Mouse (Mus musculus) hindbrain, embryonic 16.5 days (tissue): ENCODE results near the gene Golgb1. TPM values are rescaled to one million over a fixed set of nuclear protein-coding genes. Genes with fewer than 3 reads are reported as not detected.

ENCODE experiments used
- ATAC-seq: fragments of 200-750 bp; cut with Nextera tagmentation; 2 replicates; pipeline ENCODE4 v1.8.0; 2017; ENCODE audit warnings: moderate TSS enrichment, moderate library complexity
- H3K27ac ChIP-seq: fragments of 300-500 bp; sonication (generic); 2 replicates; pipeline ENCODE4 v1.5.1; 2014; ENCODE audit warnings: low read depth, mild to moderate bottlenecking, control low read depth, low read length, moderate library complexity
- H3K27me3 ChIP-seq: fragments of 300-500 bp; sonication (generic); replicated peaks from 2 replicates; pipeline ENCODE4 v1.6.1; 2014; ENCODE audit warnings: low read length; ENCODE audit not compliant: control insufficient read depth, insufficient read depth
- H3K36me3 ChIP-seq: fragments of 300-500 bp; sonication (generic); 2 replicates; pipeline ENCODE4 v1.6.1; 2014; ENCODE audit warnings: mild to moderate bottlenecking, low read length, moderate library complexity, mixed read lengths; ENCODE audit not compliant: control insufficient read depth, insufficient read depth
- H3K4me1 ChIP-seq: fragments of 300-500 bp; sonication (generic); 2 replicates; pipeline ENCODE4 v1.6.1; 2014; ENCODE audit warnings: low read depth, low read length; ENCODE audit not compliant: control insufficient read depth, insufficient read depth
- H3K4me2 ChIP-seq: fragments of 300-500 bp; sonication (generic); 2 replicates; pipeline ENCODE4 v1.6.1; 2014; ENCODE audit warnings: mild to moderate bottlenecking, low read length, control low read depth, moderate library complexity
- H3K4me3 ChIP-seq: fragments of 300-500 bp; sonication (generic); 2 replicates; pipeline ENCODE4 v1.5.1; 2014; ENCODE audit warnings: mild to moderate bottlenecking, low read length, control low read depth, moderate library complexity
- H3K9ac ChIP-seq: fragments of 300-500 bp; sonication (generic); 2 replicates; pipeline ENCODE4 v1.6.1; 2014; ENCODE audit warnings: low read depth, mild to moderate bottlenecking, control low read depth, low read length, moderate library complexity
- H3K9me3 ChIP-seq: fragments of 300-500 bp; sonication (generic); 2 replicates; pipeline ENCODE4 v1.6.1; 2014; ENCODE audit warnings: mild to moderate bottlenecking, low read length, moderate library complexity; ENCODE audit not compliant: control insufficient read depth
- WGBS: fragments of 180-500 bp; shearing (Covaris S2); extraction: QIAGEN DNeasy Blood & Tissue Kit; methylation state at CpG from one replicate; pipeline ENCODE4 v1.1.7; 2014; 5-methylcytosine and 5-hydroxymethylcytosine counted together
- polyA plus RNA-seq: library from polyadenylated mRNA; unstranded; fragments of >200 nt; fragmentation: Nextera tagmentation; extraction: Ambion mirVana; gene quantifications from 2 replicates; pipeline ENCODE4 v1.2.1, GENCODE M21; 2015

Golgb1 gene
- polyA plus RNA-seq, 1 experiment from 2014 or later, result 72.5 TPM

DNA sequence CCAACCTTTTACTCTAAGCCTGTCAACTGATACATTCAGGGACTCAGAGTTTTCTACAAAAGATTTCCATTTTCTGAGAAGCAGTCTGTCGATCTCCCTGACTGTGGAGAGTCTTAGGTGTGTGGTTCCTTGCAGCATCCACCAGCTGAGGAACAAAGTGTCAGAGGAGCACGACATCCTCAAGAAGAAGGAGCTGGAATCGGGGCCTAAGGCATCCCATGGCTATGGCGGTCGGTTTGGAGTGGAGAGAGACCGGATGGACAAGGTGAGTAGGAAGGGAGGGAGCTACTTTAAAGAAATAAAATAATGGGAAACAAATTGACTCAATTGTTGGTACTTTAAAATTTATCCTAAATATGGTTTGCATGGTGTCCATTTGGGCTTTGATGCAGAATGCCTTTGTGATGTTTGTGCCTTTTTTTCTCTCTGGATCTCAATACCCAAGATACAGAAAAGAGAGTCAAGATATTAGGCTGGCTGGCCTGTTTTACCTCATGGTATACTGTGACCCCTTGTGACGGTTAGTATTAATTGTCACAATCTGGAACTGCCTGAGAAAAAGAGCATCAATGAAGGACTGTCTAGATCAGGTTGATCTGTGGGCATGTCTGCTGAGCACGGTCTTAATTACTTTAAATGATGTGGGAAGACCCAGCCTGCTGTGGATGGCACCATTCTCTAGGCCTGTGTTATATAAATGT, 71.7 kb downstream of the Golgb1 start:
- Histone ChIP-seq H3K27ac (no peak overlapping the region), H3K4me2 (no peak overlapping the region), H3K9ac (no peak overlapping the region), H3K9me3 (no peaks in the 10 kb centered on the region), H3K27me3 (no peaks in the 10 kb centered on the region), H3K4me3 (no peak overlapping the region), H3K4me1 (no peaks in the 10 kb centered on the region), H3K36me3 (no peaks in the 10 kb centered on the region)
- ATAC-seq, result no peak
- WGBS, result 85% methylated on average over 8 of the region's 8 CpGs

DNA sequence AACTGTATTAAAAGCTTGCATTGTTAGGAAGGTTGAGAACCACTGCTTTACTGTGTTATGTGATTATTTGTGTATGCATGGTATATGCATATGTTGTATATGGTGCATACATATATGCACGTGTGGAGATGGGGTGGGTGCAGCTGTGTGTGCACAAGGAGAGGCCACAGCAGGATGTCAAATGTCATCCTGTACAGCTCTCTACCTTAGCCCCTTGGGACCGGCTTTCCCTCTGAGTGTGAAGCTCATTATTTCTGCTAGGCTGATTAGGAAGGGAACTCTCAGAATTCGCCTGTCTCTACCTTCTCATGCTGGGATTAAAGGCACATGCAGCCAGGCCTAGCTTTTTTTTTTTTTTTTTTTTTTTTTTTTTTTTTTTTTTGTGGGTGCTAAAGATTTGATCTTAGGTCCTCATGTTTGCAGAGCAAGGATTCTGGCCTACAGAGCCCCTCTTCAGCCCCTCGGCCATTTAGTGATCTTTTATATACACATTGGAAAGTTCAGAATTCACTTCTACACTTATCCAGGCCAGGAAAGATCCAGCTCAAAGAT, 72.8 kb downstream of the Golgb1 start:
- Histone ChIP-seq H3K36me3 (no peaks in the 10 kb centered on the region), H3K27me3 (no peaks in the 10 kb centered on the region), H3K4me3 (no peak overlapping the region), H3K9me3 (no peaks in the 10 kb centered on the region), H3K9ac (no peak overlapping the region), H3K27ac (no peak overlapping the region), H3K4me1 (no peaks in the 10 kb centered on the region), H3K4me2 (no peak overlapping the region)
- 69% methylated on average over 4 of the region's 4 CpGs for WGBS
- ATAC-seq, result no peak

DNA sequence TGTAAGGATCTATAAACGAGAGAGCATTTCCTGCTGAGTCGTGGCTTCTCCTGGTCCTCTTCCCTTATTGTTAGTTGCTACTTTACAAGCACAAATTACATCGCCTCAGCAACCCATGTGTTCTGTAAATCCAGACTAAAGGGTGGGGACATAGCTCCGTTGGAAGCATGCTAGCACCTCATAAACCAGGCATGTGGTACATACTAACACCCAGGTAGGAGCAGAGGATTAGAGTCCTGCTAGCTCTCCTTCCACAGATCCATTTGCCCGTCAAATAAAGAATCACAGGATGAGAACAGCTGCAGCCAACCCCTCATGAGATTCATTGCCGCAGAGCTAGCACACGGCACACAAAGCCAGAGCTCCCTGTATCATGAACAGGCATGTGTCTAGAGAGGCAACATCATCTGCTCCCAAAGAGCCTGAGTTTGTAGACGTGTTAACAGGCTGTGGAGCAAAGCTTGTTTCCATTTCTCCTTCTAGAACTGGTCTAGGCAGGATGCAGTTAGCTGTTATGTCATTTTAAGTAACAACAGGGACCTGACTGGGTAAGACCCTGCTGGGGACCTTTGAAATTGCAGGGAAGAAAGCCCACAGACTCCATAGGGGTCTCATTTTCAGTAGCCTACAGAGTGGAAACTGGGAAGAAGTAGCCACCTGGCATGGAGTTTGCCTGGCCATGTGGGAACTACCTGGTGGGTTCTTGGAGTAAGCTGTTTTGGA, 74.8 kb downstream of the Golgb1 start:
- WGBS, result 60% methylated on average over 8 of the region's 8 CpGs
- ATAC-seq, result no peak
- Histone ChIP-seq H3K36me3 (no peaks in the 10 kb centered on the region), H3K27ac (no peak overlapping the region), H3K4me2 (no peak overlapping the region), H3K9ac (no peak overlapping the region), H3K27me3 (no peaks in the 10 kb centered on the region), H3K4me3 (no peak overlapping the region), H3K9me3 (no peaks in the 10 kb centered on the region), H3K4me1 (no peaks in the 10 kb centered on the region)

DNA sequence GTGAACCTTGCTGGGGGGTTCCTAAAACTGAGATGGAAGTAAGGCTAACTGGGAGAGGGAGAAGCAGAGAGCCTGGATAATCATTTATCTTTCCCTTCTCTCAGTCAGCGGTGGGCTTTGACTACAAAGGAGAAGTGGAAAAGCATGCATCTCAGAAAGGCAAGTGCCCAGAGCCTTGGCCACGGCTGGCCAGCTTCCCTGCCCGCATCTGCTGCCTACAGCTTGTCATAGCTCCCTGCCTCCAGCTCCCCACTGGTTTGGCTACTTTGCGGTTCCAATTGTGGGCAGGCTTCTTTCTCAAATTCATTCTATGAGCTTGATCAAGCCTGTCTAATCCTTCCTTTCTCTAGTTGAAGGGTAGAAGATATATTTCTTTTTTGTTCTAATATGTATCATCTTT, 76.1 kb downstream of the Golgb1 start:
- H3K9ac ChIP-seq, result no peak overlapping the region
- H3K4me2 ChIP-seq, result no peak overlapping the region
- H3K36me3 ChIP-seq, result no peaks in the 10 kb centered on the region
- no peaks in the 10 kb centered on the region for H3K27me3 ChIP-seq
- H3K27ac ChIP-seq, result no peak overlapping the region
- H3K9me3 ChIP-seq, result no peaks in the 10 kb centered on the region
- 10% methylated on average over 4 of the region's 4 CpGs for WGBS
- no peak overlapping the region for H3K4me3 ChIP-seq
- H3K4me1 ChIP-seq, result no peaks in the 10 kb centered on the region
- ATAC-seq, result peak; percentile 68; the same call in 1 of the 2 replicates

DNA sequence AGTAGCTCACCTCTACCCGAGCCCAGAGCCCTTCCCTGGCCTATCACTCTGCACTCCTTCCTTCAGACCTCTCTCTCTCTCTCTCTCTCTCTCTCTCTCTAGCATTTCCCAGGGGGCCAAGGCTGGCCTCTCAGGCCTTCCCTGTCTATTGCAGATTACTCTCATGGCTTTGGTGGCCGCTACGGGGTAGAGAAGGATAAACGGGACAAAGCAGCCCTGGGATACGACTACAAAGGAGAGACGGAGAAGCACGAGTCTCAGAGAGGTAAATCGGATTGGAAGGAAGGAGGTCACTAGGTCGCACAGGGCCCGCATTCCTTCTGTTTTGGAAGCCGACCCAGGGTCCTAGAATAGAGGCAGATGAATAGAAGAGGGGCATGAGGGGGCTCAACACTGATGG, 80.2 kb downstream of the Golgb1 start:
- Histone ChIP-seq H3K27ac (no peak overlapping the region), H3K4me2 (no peak overlapping the region), H3K9ac (no peak overlapping the region), H3K4me1 (no peaks in the 10 kb centered on the region), H3K9me3 (no peaks in the 10 kb centered on the region), H3K4me3 (no peak overlapping the region), H3K36me3 (no peaks in the 10 kb centered on the region), H3K27me3 (no peaks in the 10 kb centered on the region)
- ATAC-seq, result no peak
- 48% methylated on average over 11 of the region's 11 CpGs for WGBS

DNA sequence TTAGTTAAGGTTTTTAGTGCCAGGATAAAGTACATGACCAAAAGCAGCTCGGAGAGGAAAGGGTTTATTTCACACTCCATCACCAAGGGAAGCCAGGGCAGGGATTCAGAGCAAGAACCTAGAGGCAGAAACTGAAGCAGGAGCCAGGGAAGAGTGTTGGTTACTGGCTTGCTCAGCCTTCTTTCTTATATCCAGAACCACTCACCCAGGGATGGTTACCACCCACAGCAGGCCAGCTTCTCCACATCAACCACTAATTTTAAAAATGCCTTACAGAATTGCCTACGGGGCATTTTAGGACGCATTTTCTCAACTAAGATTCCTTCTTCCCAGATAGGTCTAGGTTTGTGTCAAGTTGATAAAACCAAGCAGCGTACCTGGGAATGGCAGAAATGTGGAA, 88.5 kb downstream of the Golgb1 start:
- Histone ChIP-seq H3K27me3 (no peaks in the 10 kb centered on the region), H3K4me1 (no peaks in the 10 kb centered on the region), H3K4me2 (no peak overlapping the region), H3K27ac (no peak overlapping the region), H3K4me3 (no peak overlapping the region), H3K9me3 (no peaks in the 10 kb centered on the region), H3K36me3 (no peaks in the 10 kb centered on the region), H3K9ac (no peak overlapping the region)
- ATAC-seq, result no peak
- WGBS, result 89% methylated on average over 4 of the region's 4 CpGs

DNA sequence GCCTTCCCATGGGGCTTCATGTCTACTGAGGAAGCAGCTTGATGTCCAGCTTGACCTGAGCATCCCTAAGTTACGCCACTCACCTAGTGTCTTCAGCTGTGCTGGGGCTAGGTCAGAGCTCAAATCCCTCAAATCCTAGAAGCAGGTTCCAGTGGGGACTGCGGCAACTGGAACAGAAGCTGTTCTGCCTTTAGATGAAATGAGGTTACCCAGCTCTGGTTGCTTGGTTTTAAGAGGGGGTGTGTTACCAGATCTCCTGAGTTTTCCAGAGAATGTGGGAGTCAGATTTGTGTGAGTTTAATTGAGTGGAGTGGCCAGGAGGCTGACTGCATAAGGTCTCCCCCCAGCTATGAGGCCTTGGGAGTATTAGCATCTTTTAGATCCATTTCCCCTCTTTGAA, 104.2 kb downstream of the Golgb1 start:
- no peak overlapping the region for H3K27ac ChIP-seq
- no peaks in the 10 kb centered on the region; the same call in 1 of the 2 replicates for H3K9me3 ChIP-seq
- no peak overlapping the region for H3K4me3 ChIP-seq
- WGBS, result 92% methylated on average over 2 of the region's 2 CpGs
- no peaks in the 10 kb centered on the region for H3K27me3 ChIP-seq
- no peaks in the 10 kb centered on the region for H3K36me3 ChIP-seq
- H3K4me2 ChIP-seq, result no peak overlapping the region
- H3K9ac ChIP-seq, result no peak overlapping the region
- ATAC-seq, result no peak
- no peaks in the 10 kb centered on the region for H3K4me1 ChIP-seq

Other genes with a start within 250 kb of the Golgb1 start
- gene Cd86, start 209.1 kb upstream of the Golgb1 start, polyA plus RNA-seq, result 1.7 and 2.3 TPM in 2 replicates
- 0.36 and 0.68 TPM in 2 replicates for gene Ildr1, start 181.2 kb upstream of the Golgb1 start, polyA plus RNA-seq
- 15.3 and 17.9 TPM in 2 replicates for gene Slc15a2, start 90.2 kb upstream of the Golgb1 start, polyA plus RNA-seq
- 55.9 and 59.1 TPM in 2 replicates for gene Iqcb1, start 46.8 kb upstream of the Golgb1 start, polyA plus RNA-seq
- 0.50 and 0.66 TPM in 2 replicates for gene Eaf2, start 137 bp upstream of the Golgb1 start, polyA plus RNA-seq
- gene Hcls1, start 59.8 kb downstream of the Golgb1 start, polyA plus RNA-seq, result 2.3 and 2.4 TPM in 2 replicates
- 0.04 and 0.06 TPM in 2 replicates for gene Fbxo40, start 115.3 kb downstream of the Golgb1 start, polyA plus RNA-seq
- 2.0 and 3.2 TPM in 2 replicates for gene Polq, start 136.6 kb downstream of the Golgb1 start, polyA plus RNA-seq